Mouse (Mus musculus) MEL (cell line): Measurements from ENCODE around the gene Rnf144b. TPM values are rescaled to one million over a fixed set of nuclear protein-coding genes. Genes with fewer than 3 reads are reported as not detected.

ENCODE experiments used
- DNase-seq: peaks from one replicate; pipeline ENCODE4 v3.0.0; 2011; ENCODE audit warnings: low read depth, low spot score
- H3K27ac ChIP-seq: 2 replicates; pipeline ENCODE4 v1.5.1; 2012; ENCODE audit warnings: low read depth, mild to moderate bottlenecking, control low read depth, low read length, moderate library complexity; ENCODE audit not compliant: control insufficient read depth
- H3K27me3 ChIP-seq, 2 experiments: fragments of 150-350 bp in 1 of 2; sonication (generic) in 1 of 2; 2 replicates each; pipeline ENCODE4 v1.6.1; 2012; ENCODE audit warnings: low read length in 2 of 2, mild to moderate bottlenecking in 2 of 2, improper control_type of control experiment in 1 of 2, moderate library complexity in 1 of 2; ENCODE audit not compliant: insufficient read depth in 2 of 2, control insufficient read depth in 1 of 2
- H3K36me3 ChIP-seq, 2 experiments: 2 replicates each; pipeline ENCODE4 v1.6.1; 2012 to 2014; ENCODE audit warnings: low read length in 2 of 2, improper control_type of control experiment in 1 of 2, inconsistent platforms in 1 of 2, mild to moderate bottlenecking in 1 of 2; ENCODE audit not compliant: insufficient read depth in 2 of 2, control insufficient read depth in 1 of 2
- H3K4me1 ChIP-seq, 2 experiments: fragments of 150-350 bp in 1 of 2; sonication (generic) in 1 of 2; 2 replicates each; pipeline ENCODE4 v1.6.1; 2012; ENCODE audit warnings: low read length in 2 of 2, improper control_type of control experiment in 1 of 2, mild to moderate bottlenecking in 1 of 2; ENCODE audit not compliant: insufficient read depth in 2 of 2, control insufficient read depth in 1 of 2
- H3K4me3 ChIP-seq, 2 experiments: fragments of 150-350 bp in 1 of 2; sonication (generic) in 1 of 2; 2 replicates each; pipeline ENCODE4 v1.5.1; 2012; ENCODE audit warnings: low read depth in 2 of 2, low read length in 2 of 2, mild to moderate bottlenecking in 2 of 2, moderate library complexity in 2 of 2, control low read depth in 1 of 2, improper control_type of control experiment in 1 of 2; ENCODE audit not compliant: control insufficient read depth in 1 of 2, insufficient read depth in 1 of 2
- H3K79me2 ChIP-seq: 2 replicates; pipeline ENCODE4 v1.6.1; 2012; ENCODE audit warnings: mild to moderate bottlenecking, low read length, moderate library complexity; ENCODE audit not compliant: control insufficient read depth, poor library complexity, insufficient read depth
- H3K9ac ChIP-seq: 2 replicates; pipeline ENCODE4 v1.6.1; 2012; ENCODE audit warnings: low read depth, mild to moderate bottlenecking, control low read depth, low read length, moderate library complexity; ENCODE audit not compliant: control insufficient read depth, poor library complexity, severe bottlenecking
- H3K9me3 ChIP-seq: fragments of 150-350 bp; sonication (generic); replicated peaks from 2 replicates; pipeline ENCODE4 v1.6.1; 2012; ENCODE audit warnings: mild to moderate bottlenecking, low read length, improper control_type of control experiment, moderate library complexity; ENCODE audit not compliant: insufficient read depth
- BHLHE40 ChIP-seq: IDR thresholded peaks from 2 replicates; pipeline ENCODE4 v1.6.1; 2012; ENCODE audit warnings: low read depth, mild to moderate bottlenecking, inconsistent platforms, low read length, improper control_type of control experiment, borderline replicate concordance
- CTCF ChIP-seq, 3 experiments: IDR thresholded peaks in 2 of 3; conservative IDR thresholded peaks in 1 of 3; 2 replicates each; pipeline ENCODE4 v1.5.1; 2011 to 2012; ENCODE audit warnings: low read length in 3 of 3, low read depth in 2 of 3, mild to moderate bottlenecking in 2 of 3, improper control_type of control experiment in 1 of 3, inconsistent platforms in 1 of 3, mixed read lengths in 1 of 3, moderate library complexity in 1 of 3; ENCODE audit not compliant: control insufficient read depth in 1 of 3, insufficient read depth in 1 of 3, poor library complexity in 1 of 3, severe bottlenecking in 1 of 3
- E2F4 ChIP-seq: IDR thresholded peaks from 2 replicates; pipeline ENCODE4 v1.6.1; 2011; ENCODE audit warnings: low read depth, low read length, improper control_type of control experiment, borderline replicate concordance
- GABPA ChIP-seq: IDR thresholded peaks from 2 replicates; pipeline ENCODE4 v1.6.1; 2012; ENCODE audit warnings: low read depth, mild to moderate bottlenecking, inconsistent platforms, low read length, improper control_type of control experiment, moderate library complexity
- HCFC1 ChIP-seq: IDR thresholded peaks from 2 replicates; pipeline ENCODE4 v1.6.1; 2012; ENCODE audit warnings: low read depth, mild to moderate bottlenecking, inconsistent platforms, low read length, improper control_type of control experiment, moderate library complexity
- JUND ChIP-seq: IDR thresholded peaks from 2 replicates; pipeline ENCODE4 v1.6.1; 2011; ENCODE audit warnings: low read depth, mild to moderate bottlenecking, improper control_type of control experiment, low read length
- KAT2A ChIP-seq: conservative IDR thresholded peaks from 2 replicates; pipeline ENCODE4 v1.6.1; 2012; ENCODE audit warnings: low read depth, low read length, improper control_type of control experiment, inconsistent platforms
- MAX ChIP-seq: IDR thresholded peaks from 2 replicates; pipeline ENCODE4 v1.6.1; 2011; ENCODE audit warnings: low read length, improper control_type of control experiment
- MEF2A ChIP-seq: IDR thresholded peaks from 2 replicates; pipeline ENCODE4 v1.6.1; 2014; ENCODE audit warnings: low read depth, mild to moderate bottlenecking, inconsistent platforms, low read length, improper control_type of control experiment; ENCODE audit not compliant: poor library complexity, insufficient replicate concordance, severe bottlenecking; ENCODE audit errors: extremely low read depth
- MYC ChIP-seq: IDR thresholded peaks from 2 replicates; pipeline ENCODE4 v1.6.1; 2011; ENCODE audit warnings: low read depth, mild to moderate bottlenecking, low read length, improper control_type of control experiment, moderate library complexity
- NRF1 ChIP-seq: IDR thresholded peaks from 2 replicates; pipeline ENCODE4 v1.6.1; 2014; ENCODE audit warnings: low read depth, mild to moderate bottlenecking, inconsistent platforms, low read length, improper control_type of control experiment, moderate library complexity; ENCODE audit not compliant: poor library complexity, insufficient read depth, severe bottlenecking
- POLR2AphosphoS2 ChIP-seq: IDR thresholded peaks from 2 replicates; pipeline ENCODE4 v1.6.1; 2011; ENCODE audit warnings: low read length, improper control_type of control experiment
- RAD21 ChIP-seq: IDR thresholded peaks from 2 replicates; pipeline ENCODE4 v1.6.1; 2011; ENCODE audit warnings: mild to moderate bottlenecking, low read depth, low read length, improper control_type of control experiment
- SMC3 ChIP-seq: IDR thresholded peaks from 2 replicates; pipeline ENCODE4 v1.6.1; 2011; ENCODE audit warnings: low read depth, low read length, improper control_type of control experiment
- ZKSCAN1 ChIP-seq: IDR thresholded peaks from 2 replicates; pipeline ENCODE4 v1.6.1; 2012; ENCODE audit warnings: low read depth, mild to moderate bottlenecking, inconsistent platforms, low read length, improper control_type of control experiment, moderate library complexity
- polyA plus RNA-seq, 2 experiments: library from polyadenylated mRNA; stranded (reverse) in 1 of 2; unstranded in 1 of 2; fragments of >175 nt in 1 of 2; fragments of >200 nt in 1 of 2; gene quantifications; 2 replicates each; pipeline versions ENCODE4 v1.2.1 to v1.2.4; 2012; ENCODE audit warnings: low replicate concordance in 2 of 2, low read depth in 1 of 2; ENCODE audit not compliant: insufficient read length in 2 of 2, insufficient read depth in 1 of 2, missing spikeins in 1 of 2
- total RNA-seq: library from RNA; depleted of rRNA; stranded (reverse); fragments of 300-350 nt; gene quantifications from 2 replicates; pipeline ENCODE4 v1.2.3, GENCODE M21; 2012

Rnf144b gene
- total and polyA plus RNA-seq, 3 experiments, result not detected

DNA sequence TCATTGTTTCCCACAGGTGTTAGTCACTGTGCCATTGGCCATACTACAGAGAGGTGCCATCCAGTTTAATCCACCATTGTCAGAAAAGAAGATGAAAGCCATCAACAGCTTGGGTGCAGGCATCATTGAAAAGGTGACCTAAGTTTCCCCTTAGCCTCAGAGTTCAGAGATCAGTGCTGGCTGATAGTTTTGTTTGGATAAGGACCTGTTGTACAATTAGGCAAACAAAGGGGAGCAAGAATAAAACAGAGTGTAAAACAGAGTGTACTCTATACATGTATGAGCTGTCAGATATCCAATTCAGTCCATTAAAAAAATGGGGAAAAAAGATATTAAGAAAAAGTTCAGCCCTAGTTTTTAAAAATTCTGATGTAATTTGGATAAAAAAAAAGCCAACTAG lies 45.1 kb upstream of the Rnf144b start:
- Histone ChIP-seq H3K4me3 (no peak overlapping the region), H3K79me2 (no peaks in the 10 kb centered on the region), H3K4me1 (no peaks in the 10 kb centered on the region), H3K36me3 (peaks cover 0 to 2% of the 10 kb centered on the region in 2 experiments; a peak in 1 of 4 replicates), H3K27ac (no peak overlapping the region), H3K9ac (no peak overlapping the region), H3K27me3 (no peaks in the 10 kb centered on the region), H3K9me3 (no peaks in the 10 kb centered on the region)
- TF ChIP-seq SMC3 (no peak), E2F4 (no peak), ZKSCAN1 (no peak), GABPA (no peak), MYC (no peak), NRF1 (no peak), HCFC1 (no peak), POLR2AphosphoS2 (no peak), CTCF (IDR thresholded peaks at IDR 0.05 in 2 of 3, conservative IDR thresholded peaks at IDR 0.05 in 1 of 3; ENCODE audit: control insufficient read depth in 1 of 3, insufficient read depth in 1 of 3, low read depth in 2 of 3, low read length in 3 of 3, poor library complexity in 1 of 3, severe bottlenecking in 1 of 3) (no peak), MAX (no peak), MEF2A (no peak), BHLHE40 (no peak)
- no peak for DNase-seq

DNA sequence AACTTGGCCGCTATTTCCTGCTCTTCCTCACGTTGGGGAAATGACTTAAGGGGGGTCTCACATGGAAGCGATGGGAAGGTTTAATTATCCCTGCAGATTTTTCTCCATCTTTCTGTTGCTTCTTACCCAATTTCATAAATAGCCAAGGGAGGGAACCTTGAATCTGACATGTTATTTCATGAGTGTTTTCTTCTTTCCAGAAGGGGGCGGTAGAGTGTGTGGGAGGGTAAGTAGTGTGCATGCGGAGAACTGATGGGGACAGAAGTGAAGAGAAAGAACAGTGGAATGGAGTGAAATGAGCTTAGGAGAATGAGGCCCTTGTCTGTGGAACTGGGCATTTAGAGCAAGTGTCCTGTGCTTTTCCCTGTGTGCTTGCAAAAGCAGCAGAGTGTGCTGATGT lies 43.7 kb upstream of the Rnf144b start:
- DNase-seq, result peak; percentile 51
- Histone ChIP-seq H3K79me2 (no peaks in the 10 kb centered on the region), H3K27me3 (no peaks in the 10 kb centered on the region), H3K4me3 (no peak overlapping the region), H3K9me3 (no peaks in the 10 kb centered on the region), H3K9ac (no peak overlapping the region), H3K36me3 (peaks cover 0 to 5% of the 10 kb centered on the region in 2 experiments; a peak in 2 of 4 replicates), H3K27ac (no peak overlapping the region), H3K4me1 (no peaks in the 10 kb centered on the region)
- TF ChIP-seq CTCF (IDR thresholded peaks at IDR 0.05 in 2 of 3, conservative IDR thresholded peaks at IDR 0.05 in 1 of 3; ENCODE audit: control insufficient read depth in 1 of 3, insufficient read depth in 1 of 3, low read depth in 2 of 3, low read length in 3 of 3, poor library complexity in 1 of 3, severe bottlenecking in 1 of 3), result peak; percentile 30 to 62 (median 57)
- no peak for TF ChIP-seq JUND
- TF ChIP-seq KAT2A, result no peak
- TF ChIP-seq SMC3, result peak; percentile 48
- peak; percentile 31 for TF ChIP-seq RAD21
- no peak for TF ChIP-seq MAX
